Mouse (Mus musculus): Measurements from ENCODE around the gene Adat1. TPM values are rescaled to one million over a fixed set of nuclear protein-coding genes. Genes with fewer than 3 reads are reported as not detected.

The Adat1 gene
- polyA plus RNA-seq (2014; fragmentation: Illumina TruSeq; extraction: RNeasy Lipid Tissue Mini Kit (QIAGEN cat#74804); ENCODE audit: low read depth, low replicate concordance) = 2.9 TPM

GRCm38 (mm10) chr8:111992013-111992702, at the start of gene Adat1:
Gene Adat1, minus strand, starts transcription at chr8:111992302.

GRCm38 (mm10) chr8:112014936-112015335, 22.8 kb upstream of the Adat1 start, which contains the start of gene Gm6793:
Gene Gm6793, minus strand, starts transcription at chr8:112015036.

GRCm38 (mm10) chr8:112010997-112011815, 19.1 kb upstream of the Adat1 start, which contains the start of the genes Kars and Terf2ip:
Gene Kars, minus strand, starts transcription at chr8:112011323.
Gene Terf2ip, plus strand, starts transcription at chr8:112011398.

GRCm38 (mm10) chr8:111940171-111941100, 51.7 kb downstream of the Adat1 start, which contains the start of gene Gabarapl2:
Gene Gabarapl2, plus strand, starts transcription at chr8:111940703.

GRCm38 (mm10) chr8:111933348-111934076, 58.6 kb downstream of the Adat1 start, which contains the start of gene Tmem231:
Gene Tmem231, minus strand, starts transcription at chr8:111933881.

Other genes with a start within 250 kb of the Adat1 start
- gene Bcar1, start 248.5 kb downstream of the Adat1 start, polyA plus RNA-seq (2014; fragmentation: Illumina TruSeq; extraction: RNeasy Lipid Tissue Mini Kit (QIAGEN cat#74804); ENCODE audit: low read depth, low replicate concordance) = 0.64 TPM
- 119 TPM for gene Cfdp1, start 138.0 kb downstream of the Adat1 start, polyA plus RNA-seq (2014; fragmentation: Illumina TruSeq; extraction: RNeasy Lipid Tissue Mini Kit (QIAGEN cat#74804); ENCODE audit: low read depth, low replicate concordance)
- 21.2 TPM for gene Tmem170, start 115.6 kb downstream of the Adat1 start, polyA plus RNA-seq (2014; fragmentation: Illumina TruSeq; extraction: RNeasy Lipid Tissue Mini Kit (QIAGEN cat#74804); ENCODE audit: low read depth, low replicate concordance)
- 0.21 TPM for gene Chst5, start 81.9 kb downstream of the Adat1 start, polyA plus RNA-seq (2014; fragmentation: Illumina TruSeq; extraction: RNeasy Lipid Tissue Mini Kit (QIAGEN cat#74804); ENCODE audit: low read depth, low replicate concordance)
- 9.0 TPM for gene Tmem231, start 58.4 kb downstream of the Adat1 start, polyA plus RNA-seq (2014; fragmentation: Illumina TruSeq; extraction: RNeasy Lipid Tissue Mini Kit (QIAGEN cat#74804); ENCODE audit: low read depth, low replicate concordance)
- gene Gabarapl2, start 51.6 kb downstream of the Adat1 start, polyA plus RNA-seq (2014; fragmentation: Illumina TruSeq; extraction: RNeasy Lipid Tissue Mini Kit (QIAGEN cat#74804); ENCODE audit: low read depth, low replicate concordance) = 28.0 TPM
- gene Kars, start 19.0 kb upstream of the Adat1 start, polyA plus RNA-seq (2014; fragmentation: Illumina TruSeq; extraction: RNeasy Lipid Tissue Mini Kit (QIAGEN cat#74804); ENCODE audit: low read depth, low replicate concordance) = 38.7 TPM
- gene Terf2ip, start 19.1 kb upstream of the Adat1 start, polyA plus RNA-seq (2014; fragmentation: Illumina TruSeq; extraction: RNeasy Lipid Tissue Mini Kit (QIAGEN cat#74804); ENCODE audit: low read depth, low replicate concordance) = 7.8 TPM
- 0.74 TPM for gene Gm6793, start 22.7 kb upstream of the Adat1 start, polyA plus RNA-seq (2014; fragmentation: Illumina TruSeq; extraction: RNeasy Lipid Tissue Mini Kit (QIAGEN cat#74804); ENCODE audit: low read depth, low replicate concordance)